Mouse (Mus musculus): ENCODE data around the gene Eef1b2. TPM values are rescaled to one million over a fixed set of nuclear protein-coding genes. Genes with fewer than 3 reads are reported as not detected.

The Eef1b2 gene
- total RNA-seq (2014; rRNA removed) (222 and 232 TPM in 2 replicates), polyA plus RNA-seq (2012; rRNA removed) (174 and 202 TPM in 2 replicates)

DNA sequence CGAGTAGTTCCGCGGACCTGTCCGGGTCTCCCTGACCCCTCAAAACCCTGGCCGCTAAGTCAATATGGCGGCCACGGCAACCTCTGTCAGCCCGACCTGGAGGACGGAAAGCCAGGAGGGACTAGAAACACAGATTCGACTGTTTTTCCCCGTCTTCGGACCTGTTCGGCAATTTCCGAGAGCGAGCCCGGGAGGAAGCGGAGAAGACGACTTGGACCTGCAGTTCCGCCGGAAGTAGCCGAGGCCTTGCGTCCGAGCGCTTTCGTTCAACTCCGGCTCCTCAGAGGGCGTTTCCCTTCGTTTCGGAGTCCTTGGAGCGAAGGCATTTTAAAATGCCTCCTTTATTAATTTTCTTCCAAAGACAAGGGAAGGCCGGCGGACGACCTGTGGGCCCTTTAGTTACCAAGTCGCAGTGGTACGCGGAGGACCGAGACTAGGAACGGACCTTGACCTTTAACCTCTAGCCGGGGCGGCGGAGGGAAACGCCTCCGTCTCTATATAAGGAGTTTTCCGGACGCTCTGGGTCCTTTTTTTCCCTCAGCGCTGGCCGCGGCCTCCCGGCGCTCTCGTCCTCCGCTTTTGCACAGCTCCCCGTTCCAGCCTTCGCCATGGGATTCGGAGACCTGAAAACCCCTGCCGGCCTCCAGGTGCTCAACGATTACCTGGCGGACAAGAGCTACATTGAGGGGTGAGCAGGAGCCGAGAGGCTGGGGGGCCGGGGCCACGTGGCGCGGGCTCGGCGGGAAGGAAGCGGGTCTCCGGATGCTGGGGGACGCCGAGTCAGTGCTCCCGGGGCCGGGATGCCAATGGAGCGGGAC, at the start of gene Eef1b2, which contains the start of gene Ndufs1:
Gene Eef1b2, plus strand, starts transcription at position 222 of the 818 bp plus-strand sequence.
Gene Ndufs1, minus strand, starts transcription at position 230 of the 818 bp plus-strand sequence.
- WGBS: under 1% methylated on average over 72 of the region's 72 CpGs
- H3K27ac ChIP-seq (replicated peaks; ENCODE audit: insufficient read depth, low read depth, low read length): peak within 1 kb of the TSS; percentile 86
- H3K36me3 ChIP-seq (ENCODE audit: control insufficient read depth, insufficient read depth, low read length): peaks cover 19% of the 10 kb centered on the region
- H3K27me3 ChIP-seq (ENCODE audit: control insufficient read depth, insufficient read depth, low read length): no peaks in the 10 kb centered on the region
- H3K4me1 ChIP-seq (ENCODE audit: control insufficient read depth, insufficient read depth, low read length): peaks cover 14% of the 10 kb centered on the region; the same call in 1 of the 2 replicates
- peak within 1 kb of the TSS; percentile 90 for H3K9ac ChIP-seq (ENCODE audit: low read depth, low read length)
- peak within 1 kb of the TSS; percentile 88 for H3K4me3 ChIP-seq (ENCODE audit: insufficient read depth, low read depth, low read length)
- H3K79me2 ChIP-seq (ENCODE audit: control insufficient read depth, insufficient read depth, low read length): peaks cover 22% of the 10 kb centered on the region; the same call in 1 of the 2 replicates
- peak; percentile 96 for DNase-seq (ENCODE audit: extremely low read depth, low read depth, low spot score)
- TF ChIP-seq POLR2A (IDR thresholded peaks at IDR 0.05; ENCODE audit: extremely low read depth, insufficient read depth, low read length) (peak; percentile 91), CTCF (IDR thresholded peaks at IDR 0.05; ENCODE audit: low read depth, low read length) (no peak)

DNA sequence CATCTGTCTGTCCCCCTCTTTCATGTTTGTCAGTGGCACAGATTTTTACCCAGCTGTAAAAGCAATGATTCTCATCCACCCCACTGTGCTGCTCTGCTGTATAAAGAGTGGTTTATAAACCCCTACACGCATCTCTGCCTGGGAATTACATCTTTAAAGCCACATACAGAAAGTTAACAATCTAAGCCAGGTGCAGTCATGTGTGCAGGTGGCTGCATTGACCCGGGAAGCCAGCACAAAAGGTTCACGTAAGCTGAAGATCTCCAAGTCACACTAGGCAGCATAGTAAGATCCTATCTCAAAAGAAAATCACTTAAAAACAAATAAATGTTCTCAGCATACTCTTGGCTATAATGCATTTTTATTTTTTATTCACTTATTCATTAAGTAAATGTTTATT, 47.4 kb upstream of the Eef1b2 start:
- H3K4me1 ChIP-seq (ENCODE audit: control insufficient read depth, insufficient read depth, low read length): peaks cover 9% of the 10 kb centered on the region; the same call in 1 of the 2 replicates
- DNase-seq (ENCODE audit: extremely low read depth, low read depth, low spot score): peak; percentile 39
- no peaks in the 10 kb centered on the region for H3K36me3 ChIP-seq (ENCODE audit: control insufficient read depth, insufficient read depth, low read length)
- no peaks in the 10 kb centered on the region for H3K27me3 ChIP-seq (ENCODE audit: control insufficient read depth, insufficient read depth, low read length)
- peak overlapping the region; percentile 11 for H3K27ac ChIP-seq (replicated peaks; ENCODE audit: insufficient read depth, low read depth, low read length)
- no peaks in the 10 kb centered on the region for H3K79me2 ChIP-seq (ENCODE audit: control insufficient read depth, insufficient read depth, low read length)
- TF ChIP-seq CTCF (IDR thresholded peaks at IDR 0.05; ENCODE audit: low read depth, low read length): no peak
- TF ChIP-seq POLR2A (IDR thresholded peaks at IDR 0.05; ENCODE audit: extremely low read depth, insufficient read depth, low read length): no peak
- no peak overlapping the region for H3K4me3 ChIP-seq (ENCODE audit: insufficient read depth, low read depth, low read length)
- no peak overlapping the region for H3K9ac ChIP-seq (ENCODE audit: low read depth, low read length)
- WGBS: 48% methylated on average over 3 of the region's 3 CpGs

DNA sequence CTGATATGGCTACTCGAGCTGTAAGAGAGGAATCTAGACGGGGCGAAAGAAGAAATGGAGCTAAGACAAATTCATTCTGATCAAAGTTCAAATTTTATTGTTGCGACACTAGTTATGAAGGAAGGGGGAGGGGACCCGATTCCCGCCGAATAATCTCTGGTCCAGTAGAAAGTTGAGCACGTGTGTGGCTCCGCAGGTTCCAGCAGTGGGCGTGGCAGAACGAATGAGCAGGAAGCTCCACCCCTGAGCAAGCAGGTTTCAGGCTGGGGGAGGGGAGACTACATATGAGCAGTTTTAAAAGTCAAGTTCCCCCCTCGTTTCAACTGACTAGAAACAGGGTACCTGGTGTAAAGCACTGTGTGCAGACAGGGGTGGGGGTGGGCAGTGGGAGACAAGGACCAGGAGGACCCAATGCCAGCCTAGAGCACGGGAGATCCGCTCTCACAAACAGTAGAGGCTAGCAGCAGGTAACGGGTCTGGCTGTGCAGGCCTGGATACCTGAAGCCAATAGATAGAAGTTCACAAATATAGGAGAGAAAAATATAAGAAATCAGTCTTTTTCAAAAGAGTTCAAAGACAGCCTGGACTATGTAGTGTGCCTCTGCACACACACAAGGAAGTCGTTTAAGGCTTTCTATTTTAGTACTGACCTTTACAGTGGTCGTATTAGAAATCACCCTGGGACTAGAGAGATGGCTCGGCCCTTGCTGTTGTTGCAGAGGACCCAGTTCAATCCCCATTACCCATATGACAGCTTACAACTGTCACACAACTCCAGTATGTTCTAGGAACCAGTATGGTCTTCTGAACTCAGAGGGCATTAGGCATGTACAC, 46.6 kb upstream of the Eef1b2 start:
- Histone ChIP-seq H3K36me3 (ENCODE audit: control insufficient read depth, insufficient read depth, low read length) (no peaks in the 10 kb centered on the region), H3K79me2 (ENCODE audit: control insufficient read depth, insufficient read depth, low read length) (no peaks in the 10 kb centered on the region), H3K27ac (replicated peaks; ENCODE audit: insufficient read depth, low read depth, low read length) (peak overlapping the region; percentile 94), H3K4me3 (ENCODE audit: insufficient read depth, low read depth, low read length) (peak overlapping the region; percentile 62), H3K4me1 (ENCODE audit: control insufficient read depth, insufficient read depth, low read length) (peaks cover 5% of the 10 kb centered on the region; the same call in 1 of the 2 replicates), H3K9ac (ENCODE audit: low read depth, low read length) (peak overlapping the region; percentile 90), H3K27me3 (ENCODE audit: control insufficient read depth, insufficient read depth, low read length) (no peaks in the 10 kb centered on the region)
- TF ChIP-seq POLR2A (IDR thresholded peaks at IDR 0.05; ENCODE audit: extremely low read depth, insufficient read depth, low read length) (no peak), CTCF (IDR thresholded peaks at IDR 0.05; ENCODE audit: low read depth, low read length) (no peak)
- DNase-seq (ENCODE audit: extremely low read depth, low read depth, low spot score): peak; percentile 70
- 8% methylated on average over 18 of the region's 18 CpGs for WGBS

GRCm38 (mm10) chr1:63130883-63131282, 45.7 kb upstream of the Eef1b2 start:
- Histone ChIP-seq H3K79me2 (ENCODE audit: control insufficient read depth, insufficient read depth, low read length) (no peaks in the 10 kb centered on the region), H3K36me3 (ENCODE audit: control insufficient read depth, insufficient read depth, low read length) (no peaks in the 10 kb centered on the region), H3K27ac (replicated peaks; ENCODE audit: insufficient read depth, low read depth, low read length) (no peak overlapping the region), H3K27me3 (ENCODE audit: control insufficient read depth, insufficient read depth, low read length) (no peaks in the 10 kb centered on the region), H3K9ac (ENCODE audit: low read depth, low read length) (no peak overlapping the region), H3K4me3 (ENCODE audit: insufficient read depth, low read depth, low read length) (no peak overlapping the region), H3K4me1 (ENCODE audit: control insufficient read depth, insufficient read depth, low read length) (peaks cover 5% of the 10 kb centered on the region; the same call in 1 of the 2 replicates)
- DNase-seq (ENCODE audit: extremely low read depth, low read depth, low spot score): no peak
- WGBS: 77% methylated on average over 2 of the region's 2 CpGs
- TF ChIP-seq POLR2A (IDR thresholded peaks at IDR 0.05; ENCODE audit: extremely low read depth, insufficient read depth, low read length) (no peak), CTCF (IDR thresholded peaks at IDR 0.05; ENCODE audit: low read depth, low read length) (no peak)

DNA sequence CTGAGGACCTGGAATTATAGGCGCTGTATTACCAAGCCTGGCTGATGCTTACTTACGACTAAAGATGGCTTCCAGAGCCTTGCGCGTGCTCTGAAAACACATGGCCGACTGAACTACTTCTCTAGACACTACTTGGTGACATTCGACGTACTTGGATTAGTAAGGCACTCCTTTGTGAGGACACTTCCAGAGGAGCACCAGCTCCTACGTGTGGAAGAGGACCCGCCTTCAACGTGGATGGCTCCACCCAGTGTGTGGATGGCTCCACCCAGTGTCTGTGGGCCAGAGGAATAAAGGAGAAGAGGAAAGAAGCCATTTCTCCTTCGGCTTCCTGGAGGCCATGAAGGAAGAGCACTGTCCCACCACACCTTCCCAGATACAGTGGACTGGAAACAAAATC, 44.9 kb upstream of the Eef1b2 start:
- no peaks in the 10 kb centered on the region for H3K36me3 ChIP-seq (ENCODE audit: control insufficient read depth, insufficient read depth, low read length)
- peaks cover 8% of the 10 kb centered on the region; the same call in 1 of the 2 replicates for H3K4me1 ChIP-seq (ENCODE audit: control insufficient read depth, insufficient read depth, low read length)
- H3K4me3 ChIP-seq (ENCODE audit: insufficient read depth, low read depth, low read length): no peak overlapping the region
- DNase-seq (ENCODE audit: extremely low read depth, low read depth, low spot score): no peak
- TF ChIP-seq POLR2A (IDR thresholded peaks at IDR 0.05; ENCODE audit: extremely low read depth, insufficient read depth, low read length) (no peak), CTCF (IDR thresholded peaks at IDR 0.05; ENCODE audit: low read depth, low read length) (no peak)
- H3K9ac ChIP-seq (ENCODE audit: low read depth, low read length): no peak overlapping the region
- H3K79me2 ChIP-seq (ENCODE audit: control insufficient read depth, insufficient read depth, low read length): no peaks in the 10 kb centered on the region
- 92% methylated on average over 11 of the region's 11 CpGs for WGBS
- H3K27me3 ChIP-seq (ENCODE audit: control insufficient read depth, insufficient read depth, low read length): no peaks in the 10 kb centered on the region
- H3K27ac ChIP-seq (replicated peaks; ENCODE audit: insufficient read depth, low read depth, low read length): no peak overlapping the region

Data from liver, adult 2 months (tissue).